8 mouse cellular contexts compared by ENCODE assay signal in genomic region chr19:6996006-6996405, GRCm38 (mm10). TPM values are rescaled to one million over a fixed set of nuclear protein-coding genes. Genes with fewer than 3 reads are reported as not detected.
DNase-seq lines count a peak whose midpoint lies in the region; ATAC-seq and TF ChIP-seq lines count a peak whose summit lies in the region.

TSS of gene Nudt22 (minus strand) at chr19:6996117.
TSS of gene Trpt1 (plus strand) at chr19:6996131.

- peaks cover 4% of the 10 kb centered on the region; the same call in 1 of the 2 replicates for H3K9me3 ChIP-seq in heart, embryonic 11.5 days (replicated peaks; ENCODE audit: control insufficient read depth, low read length)
- H3K9me3 ChIP-seq in kidney, embryonic 16.5 days (ENCODE audit: low read length): no peaks in the 10 kb centered on the region
- no peaks in the 10 kb centered on the region for H3K9me3 ChIP-seq in liver, embryonic 14.5 days (ENCODE audit: control insufficient read depth, low read length)
- no peaks in the 10 kb centered on the region for H3K9me3 ChIP-seq in neural tube, embryonic 11.5 days (ENCODE audit: control insufficient read depth, low read length)
- H3K9me3 ChIP-seq in stomach, embryonic 16.5 days (replicated peaks; ENCODE audit: control insufficient read depth, low read length): no peaks in the 10 kb centered on the region

- peak; percentile 74 for ATAC-seq in erythroblast, adult 5-6 weeks (replicated peaks; ENCODE audit: low FRiP score, poor library complexity, severe bottlenecking)
- peak; percentile 58 for ATAC-seq in heart, embryonic 11.5 days (replicated peaks; ENCODE audit: insufficient number of reproducible peaks, low FRiP score, low TSS enrichment)
- peak; percentile 83 for ATAC-seq in kidney, embryonic 16.5 days (ENCODE audit: low FRiP score, low TSS enrichment)
- ATAC-seq in liver, embryonic 14.5 days (ENCODE audit: insufficient read depth): peak; percentile 58
- peak; percentile 78; the same call in 1 of the 2 replicates for ATAC-seq in neural tube, embryonic 11.5 days (ENCODE audit: insufficient read depth, low FRiP score, low TSS enrichment)
- peak; percentile 74 for ATAC-seq in stomach, embryonic 16.5 days (ENCODE audit: insufficient read depth, low FRiP score)

- H3K4me1 ChIP-seq in bone marrow macrophage, adult 2 months (ENCODE audit: control insufficient read depth, insufficient read depth, low read length): peaks cover 13% of the 10 kb centered on the region
- peaks cover 22% of the 10 kb centered on the region for H3K4me1 ChIP-seq in heart, embryonic 11.5 days (ENCODE audit: control insufficient read depth, insufficient read depth, low read length)
- peaks cover 35% of the 10 kb centered on the region for H3K4me1 ChIP-seq in kidney, embryonic 16.5 days (ENCODE audit: insufficient read depth, low read length)
- peaks cover 18 to 22% of the 10 kb centered on the region in 2 experiments for H3K4me1 ChIP-seq in liver, embryonic 14.5 days (replicated peaks; ENCODE audit: control insufficient read depth in 2 of 2, insufficient read depth in 2 of 2, low read length in 1 of 2)
- peaks cover 22% of the 10 kb centered on the region for H3K4me1 ChIP-seq in neural tube, embryonic 11.5 days (ENCODE audit: control insufficient read depth, insufficient read depth, low read length)
- peaks cover 30% of the 10 kb centered on the region for H3K4me1 ChIP-seq in stomach, embryonic 16.5 days (ENCODE audit: control insufficient read depth, insufficient read depth, low read length)

- H3K4me2 ChIP-seq in heart, embryonic 11.5 days: peak within 1 kb of the TSS; percentile 93
- peak within 1 kb of the TSS; percentile 90 for H3K4me2 ChIP-seq in kidney, embryonic 16.5 days (replicated peaks; ENCODE audit: low read depth, low read length)
- peak within 1 kb of the TSS; percentile 86 for H3K4me2 ChIP-seq in liver, embryonic 14.5 days (ENCODE audit: low read depth)
- peak within 1 kb of the TSS; percentile 76 for H3K4me2 ChIP-seq in neural tube, embryonic 11.5 days (ENCODE audit: low read depth)
- H3K4me2 ChIP-seq in stomach, embryonic 16.5 days (ENCODE audit: low read depth, low read length): peak within 1 kb of the TSS; percentile 90

- TF ChIP-seq POLR2A in bone marrow macrophage, adult 2 months (IDR thresholded peaks at IDR 0.05; ENCODE audit: borderline replicate concordance, low read depth, low read length): no peak

- 0 out of 2 replicates have a peak within 1 kb of the TSS, but pooled peaks have one; percentile 4 for H3K27ac ChIP-seq in bone marrow macrophage, adult 2 months (ENCODE audit: insufficient read depth, low read depth, low read length)
- peak within 1 kb of the TSS; percentile 85 for H3K27ac ChIP-seq in heart, embryonic 11.5 days (ENCODE audit: low read depth, low read length)
- H3K27ac ChIP-seq in kidney, embryonic 16.5 days (ENCODE audit: low read length): peak within 1 kb of the TSS; percentile 77
- peak within 1 kb of the TSS; percentile 24 for H3K27ac ChIP-seq in liver, embryonic 14.5 days
- no peak within 1 kb of the TSS for H3K27ac ChIP-seq in neural tube, embryonic 11.5 days (ENCODE audit: low read depth, low read length)
- peak within 1 kb of the TSS; percentile 50; the same call in 1 of the 2 replicates for H3K27ac ChIP-seq in stomach, embryonic 16.5 days (ENCODE audit: low read length)

- H3K79me3 ChIP-seq in C2C12 (ENCODE audit: low read depth): no peaks in the 10 kb centered on the region

- no peaks in the 10 kb centered on the region for H3K79me2 ChIP-seq in C2C12 (ENCODE audit: control insufficient read depth, insufficient read depth)

- no peaks in the 10 kb centered on the region for H3K27me3 ChIP-seq in C2C12 (ENCODE audit: control insufficient read depth, insufficient read depth, insufficient read length)
- no peaks in the 10 kb centered on the region for H3K27me3 ChIP-seq in heart, embryonic 11.5 days (ENCODE audit: control insufficient read depth, insufficient read depth, low read length)
- H3K27me3 ChIP-seq in kidney, embryonic 16.5 days (ENCODE audit: insufficient read depth, low read length): no peaks in the 10 kb centered on the region
- H3K27me3 ChIP-seq in liver, embryonic 14.5 days (ENCODE audit: control insufficient read depth, insufficient read depth, low read length): no peaks in the 10 kb centered on the region
- H3K27me3 ChIP-seq in neural tube, embryonic 11.5 days (ENCODE audit: control insufficient read depth, insufficient read depth, low read length): no peaks in the 10 kb centered on the region
- H3K27me3 ChIP-seq in stomach, embryonic 16.5 days (ENCODE audit: control insufficient read depth, insufficient read depth, low read length): no peaks in the 10 kb centered on the region

- DNase-seq in liver, embryonic 14.5 days (ENCODE audit: low read depth in 3 of 3, low spot score in 3 of 3): peak; percentile 76 to 82 (median 78)
- DNase-seq in neural tube, embryonic 11.5 days (ENCODE audit: low spot score): peak; percentile 88

- TF ChIP-seq EP300 in liver, embryonic 14.5 days (IDR thresholded peaks at IDR 0.05; ENCODE audit: low read depth): no peak

- WGBS in heart, embryonic 11.5 days (ENCODE audit: insufficient replicate concordance): under 1% methylated on average over 24 of the region's 24 CpGs
- WGBS in kidney, embryonic 16.5 days: under 1% methylated on average over 23 of the region's 24 CpGs
- WGBS in liver, embryonic 14.5 days (ENCODE audit: insufficient replicate concordance): 1% methylated on average over 24 of the region's 24 CpGs
- WGBS in neural tube, embryonic 11.5 days: under 1% methylated on average over 24 of the region's 24 CpGs
- WGBS in stomach, embryonic 16.5 days: under 1% methylated on average over 24 of the region's 24 CpGs

- H3K4me3 ChIP-seq in C2C12 (ENCODE audit: insufficient read depth, poor library complexity, severe bottlenecking): peak within 1 kb of the TSS; percentile 32
- H3K4me3 ChIP-seq in bone marrow macrophage, adult 2 months (ENCODE audit: insufficient read depth, low read length): peak within 1 kb of the TSS; percentile 58
- H3K4me3 ChIP-seq in heart, embryonic 11.5 days (ENCODE audit: low read depth, low read length): peak within 1 kb of the TSS; percentile 67
- peak within 1 kb of the TSS; percentile 67 for H3K4me3 ChIP-seq in kidney, embryonic 16.5 days (ENCODE audit: low read length)
- H3K4me3 ChIP-seq in liver, embryonic 14.5 days (ENCODE audit: insufficient read depth in 1 of 2, low read depth in 2 of 2, low read length in 2 of 2): peak within 1 kb of the TSS; percentile 62 to 67
- H3K4me3 ChIP-seq in neural tube, embryonic 11.5 days (ENCODE audit: low read depth, low read length): peak within 1 kb of the TSS; percentile 41
- peak within 1 kb of the TSS; percentile 70 for H3K4me3 ChIP-seq in stomach, embryonic 16.5 days (replicated peaks; ENCODE audit: low read length)

- peak within 1 kb of the TSS; percentile 78 for H3K9ac ChIP-seq in heart, embryonic 11.5 days (ENCODE audit: low read depth, low read length)
- H3K9ac ChIP-seq in kidney, embryonic 16.5 days (replicated peaks; ENCODE audit: low read length): peak within 1 kb of the TSS; percentile 86
- peak within 1 kb of the TSS; percentile 66 for H3K9ac ChIP-seq in liver, embryonic 14.5 days (replicated peaks)
- peak within 1 kb of the TSS; percentile 53 for H3K9ac ChIP-seq in neural tube, embryonic 11.5 days (ENCODE audit: low read length)
- peak within 1 kb of the TSS; percentile 89 for H3K9ac ChIP-seq in stomach, embryonic 16.5 days (ENCODE audit: low read length)

- no peak for TF ChIP-seq CTCF in C2C12 (IDR thresholded peaks at IDR 0.05; ENCODE audit: control insufficient read depth, insufficient read depth, insufficient read length)
- TF ChIP-seq CTCF in bone marrow macrophage, adult 2 months (IDR thresholded peaks at IDR 0.05; ENCODE audit: low read depth, low read length): no peak
- no peak for TF ChIP-seq CTCF in liver, embryonic 14.5 days (IDR thresholded peaks at IDR 0.05; ENCODE audit: low read depth)

- H3K36me3 ChIP-seq in C2C12 (ENCODE audit: control insufficient read depth, insufficient read depth): peaks cover 7% of the 10 kb centered on the region
- peaks cover 20% of the 10 kb centered on the region for H3K36me3 ChIP-seq in heart, embryonic 11.5 days (ENCODE audit: control insufficient read depth, insufficient read depth, low read length)
- H3K36me3 ChIP-seq in kidney, embryonic 16.5 days (ENCODE audit: insufficient read depth, low read length): peaks cover 17% of the 10 kb centered on the region
- H3K36me3 ChIP-seq in liver, embryonic 14.5 days (replicated peaks; ENCODE audit: control insufficient read depth, insufficient read depth, low read depth): peaks cover 19% of the 10 kb centered on the region
- H3K36me3 ChIP-seq in neural tube, embryonic 11.5 days (ENCODE audit: control insufficient read depth, insufficient read depth, low read length): peaks cover 4% of the 10 kb centered on the region; the same call in 1 of the 2 replicates
- H3K36me3 ChIP-seq in stomach, embryonic 16.5 days (ENCODE audit: control insufficient read depth, insufficient read depth, low read length): peaks cover 17% of the 10 kb centered on the region; the same call in 1 of the 2 replicates

- H3ac ChIP-seq in C2C12 (ENCODE audit: control insufficient read depth, insufficient read length, low read depth): peak within 1 kb of the TSS; percentile 78

RNA-seq across cellular contexts. Expression of gene Nudt22, which starts in this region (rescaled TPM):
- 18.2 TPM for polyA plus RNA-seq in C2C12 (2012; fragmentation: generic; extraction: Trizol)
- polyA plus RNA-seq in bone marrow macrophage, adult 2 months (2012; ENCODE audit: insufficient read depth, insufficient read length, missing spikeins): 9.6 and 11.1 TPM in 2 replicates
- total RNA-seq in erythroblast, adult 5-6 weeks (2015; ENCODE audit: low replicate concordance): 5.4 TPM in 1 of 2 replicates, not detected in the other
- total RNA-seq in erythroblast, adult 5-6 weeks (2017; ENCODE audit: low replicate concordance): 0.60 and 4.9 TPM in 2 replicates
- polyA plus RNA-seq in heart, embryonic 11.5 days (2014; fragmentation: Nextera tagmentation; extraction: Ambion mirVana): 24.6 and 25.2 TPM in 2 replicates
- 30.9 and 35.0 TPM in 2 replicates for polyA plus RNA-seq in kidney, embryonic 16.5 days (2015; fragmentation: Nextera tagmentation; extraction: Ambion mirVana)
- polyA plus RNA-seq in liver, embryonic 14.5 days (2012; rRNA removed): 6.8 and 7.1 TPM in 2 replicates
- 9.7 and 10.9 TPM in 2 replicates for polyA plus RNA-seq in liver, embryonic 14.5 days (2014; fragmentation: Nextera tagmentation; extraction: Ambion mirVana)
- 19.6 and 20.5 TPM in 2 replicates for polyA plus RNA-seq in neural tube, embryonic 11.5 days (2014; fragmentation: Nextera tagmentation; extraction: Ambion mirVana)
- 22.9 and 26.6 TPM in 2 replicates for polyA plus RNA-seq in stomach, embryonic 16.5 days (2015; fragmentation: Nextera tagmentation; extraction: Ambion mirVana)

RNA-seq across cellular contexts. Expression of gene Trpt1, which starts in this region (rescaled TPM):
- 4.7 TPM for polyA plus RNA-seq in C2C12 (2012; fragmentation: generic; extraction: Trizol)
- polyA plus RNA-seq in bone marrow macrophage, adult 2 months (2012; ENCODE audit: insufficient read depth, insufficient read length, missing spikeins): 1.7 and 2.5 TPM in 2 replicates
- total RNA-seq in erythroblast, adult 5-6 weeks (2015; ENCODE audit: low replicate concordance): not detected in 2 replicates
- not detected in 2 replicates for total RNA-seq in erythroblast, adult 5-6 weeks (2017; ENCODE audit: low replicate concordance)
- polyA plus RNA-seq in heart, embryonic 11.5 days (2014; fragmentation: Nextera tagmentation; extraction: Ambion mirVana): 13.4 and 14.7 TPM in 2 replicates
- 12.6 and 13.1 TPM in 2 replicates for polyA plus RNA-seq in kidney, embryonic 16.5 days (2015; fragmentation: Nextera tagmentation; extraction: Ambion mirVana)
- polyA plus RNA-seq in liver, embryonic 14.5 days (2012; rRNA removed): 1.8 and 1.9 TPM in 2 replicates
- polyA plus RNA-seq in liver, embryonic 14.5 days (2014; fragmentation: Nextera tagmentation; extraction: Ambion mirVana): 1.7 and 2.0 TPM in 2 replicates
- polyA plus RNA-seq in neural tube, embryonic 11.5 days (2014; fragmentation: Nextera tagmentation; extraction: Ambion mirVana): 9.7 and 12.1 TPM in 2 replicates
- polyA plus RNA-seq in stomach, embryonic 16.5 days (2015; fragmentation: Nextera tagmentation; extraction: Ambion mirVana): 10.7 and 12.0 TPM in 2 replicates
